ENCODE assay signal across 9 mouse cellular contexts in the genomic region with DNA sequence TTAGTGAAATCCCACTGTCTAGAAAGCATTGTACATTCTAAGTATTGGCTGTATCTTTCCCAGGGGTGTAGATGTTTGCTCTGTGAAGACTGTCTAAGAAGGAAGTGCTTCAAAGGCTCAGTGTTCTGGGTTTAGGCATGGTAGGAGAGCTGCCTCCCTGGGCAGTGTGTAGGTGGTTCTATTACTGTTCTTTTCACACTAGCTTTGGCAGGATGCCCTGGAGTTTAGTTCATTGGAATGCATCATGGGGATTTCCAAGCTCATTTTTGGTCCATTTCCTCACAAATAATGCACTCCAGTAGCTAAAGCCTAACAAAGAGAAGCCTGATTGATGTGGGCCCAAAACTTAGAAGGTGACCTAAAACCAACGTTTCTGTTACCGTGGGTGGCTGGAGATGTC.
A peak's percentile ranks its signal among the peaks of the same experiment; 100 is the strongest.
DNase-seq lines count a peak whose midpoint lies in the region; ATAC-seq and TF ChIP-seq lines count a peak whose summit lies in the region.
"Had no signal": no experiment of that assay in that cellular context is flagged by ENCODE, and none has a peak within 500 bp of the region (broad histone marks: within the 10 kb centered on the region; RNA-seq: fewer than 3 reads in every experiment).

No protein-coding gene starts in this region.

- CTCF ChIA-PET in Patski (lab: Charles Lee), result interaction anchor here (0.6 to 1.3 kb wide), 6 partner anchors 9 to 389 kb away, joined by 3 to 6 read pairs (median 3); no protein-coding TSS in a partner anchor

- no peak for ATAC-seq in heart, embryonic 12.5 days (ENCODE audit: insufficient number of reproducible peaks, low FRiP score)
- peak; percentile 54 for ATAC-seq in Patski
- no peak for ATAC-seq in forebrain, postnatal 0 days
- no peak for ATAC-seq in liver, embryonic 12.5 days

- H3K36me3 ChIP-seq in heart, embryonic 12.5 days, result no peaks in the 10 kb centered on the region
- H3K36me3 ChIP-seq in forebrain, postnatal 0 days (ENCODE audit: insufficient read depth), result no peaks in the 10 kb centered on the region
- no peaks in the 10 kb centered on the region for H3K36me3 ChIP-seq in liver, embryonic 12.5 days

- WGBS in heart, embryonic 12.5 days, result 87% methylated on average over 2 of the region's 2 CpGs
- WGBS in forebrain, postnatal 0 days, result 35% methylated on average over 2 of the region's 2 CpGs
- WGBS in liver, embryonic 12.5 days (ENCODE audit: insufficient replicate concordance), result 83% methylated on average over 2 of the region's 2 CpGs

- H3K9me3 ChIP-seq in heart, embryonic 12.5 days (replicated peaks), result no peaks in the 10 kb centered on the region
- H3K9me3 ChIP-seq in forebrain, postnatal 0 days (ENCODE audit: low read length), result no peaks in the 10 kb centered on the region
- no peaks in the 10 kb centered on the region for H3K9me3 ChIP-seq in liver, embryonic 12.5 days (replicated peaks)
- H3K9me3 ChIP-seq: G1E had no signal

- H3K4me3 ChIP-seq in heart, embryonic 12.5 days, result no peak overlapping the region
- H3K4me3 ChIP-seq in forebrain, postnatal 0 days (ENCODE audit: low read depth, low read length), result no peak overlapping the region
- no peak overlapping the region for H3K4me3 ChIP-seq in liver, embryonic 12.5 days
- no peak overlapping the region for H3K4me3 ChIP-seq in gastrocnemius, adult 2 months

- no peaks in the 10 kb centered on the region for H3K4me1 ChIP-seq in heart, embryonic 12.5 days (replicated peaks)
- no peaks in the 10 kb centered on the region; the same call in 1 of the 2 replicates for H3K4me1 ChIP-seq in forebrain, postnatal 0 days (ENCODE audit: insufficient read depth)
- no peaks in the 10 kb centered on the region for H3K4me1 ChIP-seq in liver, embryonic 12.5 days

- no peak overlapping the region for H3K4me2 ChIP-seq in heart, embryonic 12.5 days
- no peak overlapping the region for H3K4me2 ChIP-seq in forebrain, postnatal 0 days (ENCODE audit: low read depth)
- H3K4me2 ChIP-seq in liver, embryonic 12.5 days, result no peak overlapping the region

- intact Hi-C loops in gastrocnemius, adult 2 months (cut with DNase I), result no loop called here

- peak; percentile 29 to 37 for DNase-seq in heart, adult 9 months (ENCODE audit: low spot score in 2 of 2)
- DNase-seq in Patski (ENCODE audit: low read depth, low spot score), result peak; percentile 95
- peak; percentile 52 for DNase-seq in forebrain, postnatal 0 days
- DNase-seq in left cerebral cortex, adult 9 months (ENCODE audit: low spot score in 2 of 2), result peak; percentile 69 to 91
- no peak for DNase-seq in gastrocnemius, postnatal 25 days
- DNase-seq in gastrocnemius, adult 2 months, result no peak

- no peak overlapping the region for H3K27ac ChIP-seq in heart, embryonic 12.5 days (ENCODE audit: poor library complexity, severe bottlenecking)
- no peak overlapping the region for H3K27ac ChIP-seq in forebrain, postnatal 0 days (ENCODE audit: low read depth, low read length)
- no peak overlapping the region for H3K27ac ChIP-seq in liver, embryonic 12.5 days
- H3K27ac ChIP-seq in gastrocnemius, adult 2 months, result no peak overlapping the region

- in situ Hi-C loops in Patski (cut with MboI; ENCODE audit: low pct_unique_long_range_greater_than_20kb), result no loop called here

- H3K9ac ChIP-seq in heart, embryonic 12.5 days, result no peak overlapping the region
- no peak overlapping the region for H3K9ac ChIP-seq in forebrain, postnatal 0 days
- no peak overlapping the region for H3K9ac ChIP-seq in liver, embryonic 12.5 days

- no peaks in the 10 kb centered on the region for H3K27me3 ChIP-seq in heart, embryonic 12.5 days (replicated peaks)
- no peaks in the 10 kb centered on the region for H3K27me3 ChIP-seq in Patski
- H3K27me3 ChIP-seq in forebrain, postnatal 0 days (ENCODE audit: insufficient read depth, low read length), result no peaks in the 10 kb centered on the region
- no peaks in the 10 kb centered on the region for H3K27me3 ChIP-seq in liver, embryonic 12.5 days (replicated peaks)

- POLR2A ChIA-PET in Patski (lab: Charles Lee), result interaction anchor here (0.6 kb wide), 1 partner anchor 77 kb away, joined by 3 read pairs; no protein-coding TSS in a partner anchor

- no peak for TF ChIP-seq CTCF in Patski (IDR thresholded peaks at IDR 0.05)
- TF ChIP-seq CTCF in forebrain, postnatal 0 days (IDR thresholded peaks at IDR 0.05; ENCODE audit: low read depth), result no peak
- TF ChIP-seq CTCF in gastrocnemius, adult 2 months (IDR thresholded peaks at IDR 0.05), result no peak

Comparison
In these comparisons a context has a peak if more than half of its experiments do, and no peak if none do; other contexts are left out.
1. DNase-seq: peak in heart, adult 9 months (2 of 2), Patski (single experiment), forebrain, postnatal 0 days (single experiment) and left cerebral cortex, adult 9 months (2 of 2); none in gastrocnemius, postnatal 25 days (single experiment) and gastrocnemius, adult 2 months (single experiment).